Mouse (Mus musculus) embryonic facial prominence, embryonic 12.5 days (tissue): ENCODE data around the gene Enox1. TPM values are rescaled to one million over a fixed set of nuclear protein-coding genes. Genes with fewer than 3 reads are reported as not detected.

Experiments used
- ATAC-seq: fragments of 200-750 bp; cut with Nextera tagmentation; 2 replicates; pipeline ENCODE4 v1.8.0; 2017; ENCODE audit not compliant: insufficient number of reproducible peaks, insufficient read depth, low FRiP score, low TSS enrichment
- H3K27ac ChIP-seq: fragments of 300-500 bp; sonication (generic); 2 replicates; pipeline ENCODE4 v1.5.1; 2016; ENCODE audit warnings: mild to moderate bottlenecking
- H3K27me3 ChIP-seq: fragments of 300-500 bp; sonication (generic); 2 replicates; pipeline ENCODE4 v1.6.1; 2016; ENCODE audit warnings: mild to moderate bottlenecking, moderate library complexity
- H3K36me3 ChIP-seq: fragments of 300-500 bp; sonication (generic); 2 replicates; pipeline ENCODE4 v1.6.1; 2016; ENCODE audit warnings: mild to moderate bottlenecking
- H3K4me1 ChIP-seq: fragments of 300-500 bp; sonication (generic); 2 replicates; pipeline ENCODE4 v1.6.1; 2016
- H3K4me2 ChIP-seq: fragments of 300-500 bp; sonication (generic); replicated peaks from 2 replicates; pipeline ENCODE4 v1.6.1; 2016; ENCODE audit warnings: mild to moderate bottlenecking, moderate library complexity
- H3K4me3 ChIP-seq: fragments of 300-500 bp; sonication (generic); 2 replicates; pipeline ENCODE4 v1.5.1; 2016; ENCODE audit warnings: mild to moderate bottlenecking
- H3K9ac ChIP-seq: fragments of 300-500 bp; sonication (generic); 2 replicates; pipeline ENCODE4 v1.6.1; 2016; ENCODE audit warnings: mild to moderate bottlenecking, moderate library complexity
- H3K9me3 ChIP-seq: fragments of 300-500 bp; sonication (generic); 2 replicates; pipeline ENCODE4 v1.6.1; 2016; ENCODE audit warnings: mild to moderate bottlenecking, moderate library complexity
- WGBS: fragments of 180-500 bp; shearing (Covaris S2); methylation state at CpG from one replicate; pipeline ENCODE4 v1.1.7; 2016; 5-methylcytosine and 5-hydroxymethylcytosine counted together
- polyA plus RNA-seq: library from polyadenylated mRNA; unstranded; fragments of >200 nt; fragmentation: Nextera tagmentation; extraction: Ambion mirVana; gene quantifications from 2 replicates; pipeline ENCODE4 v1.2.1, GENCODE M21; 2016

Enox1 gene
- polyA plus RNA-seq, 1 experiment from 2014 or later: 20.0 TPM

DNA sequence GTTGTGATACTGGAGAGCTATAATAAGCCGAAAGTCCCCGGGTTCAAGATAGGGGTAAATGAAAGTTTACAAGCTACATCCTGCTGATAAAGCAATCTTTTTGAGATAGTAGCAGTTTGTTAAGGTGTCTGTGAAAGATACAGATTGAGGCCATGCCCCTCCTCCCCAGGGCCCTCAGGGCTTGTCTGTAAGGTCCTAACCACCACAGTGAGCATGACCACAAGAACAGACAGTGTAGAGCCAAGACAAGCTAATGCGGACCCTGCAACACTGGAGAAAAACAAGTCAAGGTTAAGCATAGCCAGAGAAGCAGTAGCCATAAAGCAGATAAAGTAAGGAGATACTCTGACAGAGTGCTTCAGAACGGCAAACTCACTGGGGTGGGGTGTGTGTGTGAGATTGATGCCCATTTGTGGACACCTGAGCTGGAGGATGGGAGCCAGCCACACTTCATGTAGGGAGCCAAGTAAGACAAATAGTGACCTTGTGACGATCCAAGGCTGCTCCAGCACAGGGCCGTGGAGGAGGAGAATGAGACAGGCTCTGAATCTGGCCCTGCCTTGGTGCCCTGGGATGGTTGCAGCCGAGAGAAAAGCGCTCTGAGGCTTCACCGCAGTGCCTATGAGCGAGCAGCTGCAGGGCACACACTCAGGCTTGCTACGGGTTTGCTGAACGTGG, 348.0 kb downstream of the Enox1 start:
- Histone ChIP-seq H3K9ac (no peak overlapping the region), H3K36me3 (no peaks in the 10 kb centered on the region), H3K4me3 (no peak overlapping the region), H3K9me3 (no peaks in the 10 kb centered on the region), H3K4me2 (no peak overlapping the region), H3K4me1 (0 out of 2 replicates have a peak, but pooled peaks cover 3% of the 10 kb centered on the region), H3K27ac (no peak overlapping the region), H3K27me3 (no peaks in the 10 kb centered on the region)
- 76% methylated on average over 12 of the region's 12 CpGs for WGBS
- no peak for ATAC-seq

DNA sequence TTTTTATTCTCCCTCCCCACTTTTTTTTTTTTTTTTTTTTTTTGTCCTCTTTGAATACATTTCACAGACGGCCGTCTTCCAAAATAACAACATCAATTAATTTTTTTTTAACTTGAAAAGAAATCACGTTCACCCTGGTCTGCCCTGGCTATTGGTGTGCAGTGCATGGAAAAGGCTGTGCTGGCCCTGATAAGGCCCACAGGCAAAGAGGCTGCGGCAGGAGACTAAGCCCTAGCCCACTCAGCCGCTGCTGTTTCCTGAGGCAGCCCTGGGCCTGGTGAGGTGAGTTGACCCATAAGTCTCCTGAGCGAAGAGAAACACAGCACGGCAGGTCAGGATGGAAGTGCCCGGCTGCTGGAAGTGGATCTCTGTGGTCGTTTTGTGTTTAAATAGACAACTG, 349.8 kb downstream of the Enox1 start:
- ATAC-seq: no peak
- 65% methylated on average over 9 of the region's 9 CpGs for WGBS
- no peak overlapping the region for H3K27ac ChIP-seq
- H3K9ac ChIP-seq: no peak overlapping the region
- no peaks in the 10 kb centered on the region; the same call in 1 of the 2 replicates for H3K4me1 ChIP-seq
- H3K4me3 ChIP-seq: no peak overlapping the region
- no peaks in the 10 kb centered on the region for H3K27me3 ChIP-seq
- H3K9me3 ChIP-seq: no peaks in the 10 kb centered on the region
- H3K4me2 ChIP-seq: no peak overlapping the region
- H3K36me3 ChIP-seq: no peaks in the 10 kb centered on the region

DNA sequence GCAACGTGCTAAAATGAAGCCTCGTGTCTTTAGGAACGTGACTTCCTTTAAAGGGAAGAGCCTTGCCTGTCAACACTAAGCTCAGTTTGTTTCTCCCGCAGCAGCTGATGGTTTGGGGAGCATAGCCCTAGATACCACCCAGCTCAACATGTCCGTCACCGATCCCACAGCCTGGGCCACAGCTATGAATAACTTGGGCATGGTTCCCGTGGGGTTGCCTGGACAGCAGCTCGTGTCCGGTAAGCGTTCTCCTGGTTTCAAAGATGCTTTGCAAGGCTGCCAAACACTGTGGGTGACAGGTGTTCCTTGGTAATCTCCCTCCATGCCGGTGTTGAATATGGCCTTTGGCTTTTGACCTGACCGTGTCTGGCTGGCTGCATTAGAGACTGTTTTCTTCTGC, 351.5 kb downstream of the Enox1 start:
- H3K4me1 ChIP-seq: no peaks in the 10 kb centered on the region; the same call in 1 of the 2 replicates
- no peak overlapping the region for H3K4me2 ChIP-seq
- H3K27me3 ChIP-seq: no peaks in the 10 kb centered on the region
- H3K9me3 ChIP-seq: no peaks in the 10 kb centered on the region
- no peak overlapping the region for H3K9ac ChIP-seq
- no peak for ATAC-seq
- H3K27ac ChIP-seq: no peak overlapping the region
- H3K36me3 ChIP-seq: no peaks in the 10 kb centered on the region
- 77% methylated on average over 12 of the region's 12 CpGs for WGBS
- H3K4me3 ChIP-seq: no peak overlapping the region

DNA sequence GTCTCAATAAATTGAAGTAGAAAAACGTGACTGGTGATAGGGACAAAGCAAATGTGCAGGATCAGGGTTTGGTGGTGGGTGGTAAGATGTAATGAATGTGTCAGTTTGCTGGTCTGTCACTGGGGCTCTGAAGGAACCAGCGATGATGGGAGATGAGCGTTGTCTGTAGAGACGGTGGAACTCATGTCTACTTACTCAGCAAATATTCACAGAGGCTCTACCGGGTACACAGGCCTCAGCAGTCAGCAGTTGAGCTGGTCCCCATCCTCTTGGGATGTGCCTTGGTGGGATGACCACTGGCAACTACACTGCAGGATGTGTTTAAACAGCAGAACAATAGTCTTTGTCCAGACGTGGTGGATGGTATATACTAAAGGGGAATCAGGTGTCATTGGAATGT, 352.5 kb downstream of the Enox1 start:
- no peak for ATAC-seq
- 77% methylated on average over 6 of the region's 6 CpGs for WGBS

GRCm38 (mm10) chr14:77509924-77510323, 353.4 kb downstream of the Enox1 start:
- Histone ChIP-seq H3K27ac (no peak overlapping the region), H3K27me3 (no peaks in the 10 kb centered on the region), H3K9me3 (no peaks in the 10 kb centered on the region)

More for the DNA sequence above, 352.5 kb downstream of the Enox1 start:
- no peaks in the 10 kb centered on the region for H3K27me3 ChIP-seq
- no peaks in the 10 kb centered on the region; the same call in 1 of the 2 replicates for H3K4me1 ChIP-seq
- no peaks in the 10 kb centered on the region for H3K9me3 ChIP-seq
- no peak overlapping the region for H3K4me2 ChIP-seq
- no peaks in the 10 kb centered on the region for H3K36me3 ChIP-seq
- H3K4me3 ChIP-seq: no peak overlapping the region
- H3K9ac ChIP-seq: no peak overlapping the region
- H3K27ac ChIP-seq: no peak overlapping the region

GRCm38 (mm10) chr14:77511137-77511870, 354.7 kb downstream of the Enox1 start:
- H3K4me2 ChIP-seq: no peak overlapping the region
- H3K36me3 ChIP-seq: no peaks in the 10 kb centered on the region
- H3K27ac ChIP-seq: no peak overlapping the region
- 65% methylated on average over 7 of the region's 7 CpGs for WGBS
- no peak for ATAC-seq
- no peak overlapping the region for H3K9ac ChIP-seq
- no peaks in the 10 kb centered on the region for H3K27me3 ChIP-seq
- no peaks in the 10 kb centered on the region; the same call in 1 of the 2 replicates for H3K4me1 ChIP-seq
- no peak overlapping the region for H3K4me3 ChIP-seq
- no peaks in the 10 kb centered on the region for H3K9me3 ChIP-seq

More at GRCm38 (mm10) chr14:77509924-77510323, 353.4 kb downstream of the Enox1 start:
- H3K4me2 ChIP-seq: no peak overlapping the region
- H3K4me3 ChIP-seq: no peak overlapping the region
- WGBS: 74% methylated on average over 3 of the region's 3 CpGs
- no peaks in the 10 kb centered on the region; the same call in 1 of the 2 replicates for H3K4me1 ChIP-seq
- no peaks in the 10 kb centered on the region for H3K36me3 ChIP-seq
- H3K9ac ChIP-seq: no peak overlapping the region
- ATAC-seq: no peak

GRCm38 (mm10) chr14:77518017-77518416, 361.5 kb downstream of the Enox1 start:
- no peaks in the 10 kb centered on the region for H3K4me1 ChIP-seq
- no peak overlapping the region for H3K27ac ChIP-seq
- H3K27me3 ChIP-seq: no peaks in the 10 kb centered on the region
- H3K9me3 ChIP-seq: no peaks in the 10 kb centered on the region
- no peak overlapping the region for H3K4me3 ChIP-seq
- no peaks in the 10 kb centered on the region for H3K36me3 ChIP-seq
- no peak overlapping the region for H3K4me2 ChIP-seq
- 68% methylated on average over 4 of the region's 4 CpGs for WGBS
- no peak for ATAC-seq
- no peak overlapping the region for H3K9ac ChIP-seq

DNA sequence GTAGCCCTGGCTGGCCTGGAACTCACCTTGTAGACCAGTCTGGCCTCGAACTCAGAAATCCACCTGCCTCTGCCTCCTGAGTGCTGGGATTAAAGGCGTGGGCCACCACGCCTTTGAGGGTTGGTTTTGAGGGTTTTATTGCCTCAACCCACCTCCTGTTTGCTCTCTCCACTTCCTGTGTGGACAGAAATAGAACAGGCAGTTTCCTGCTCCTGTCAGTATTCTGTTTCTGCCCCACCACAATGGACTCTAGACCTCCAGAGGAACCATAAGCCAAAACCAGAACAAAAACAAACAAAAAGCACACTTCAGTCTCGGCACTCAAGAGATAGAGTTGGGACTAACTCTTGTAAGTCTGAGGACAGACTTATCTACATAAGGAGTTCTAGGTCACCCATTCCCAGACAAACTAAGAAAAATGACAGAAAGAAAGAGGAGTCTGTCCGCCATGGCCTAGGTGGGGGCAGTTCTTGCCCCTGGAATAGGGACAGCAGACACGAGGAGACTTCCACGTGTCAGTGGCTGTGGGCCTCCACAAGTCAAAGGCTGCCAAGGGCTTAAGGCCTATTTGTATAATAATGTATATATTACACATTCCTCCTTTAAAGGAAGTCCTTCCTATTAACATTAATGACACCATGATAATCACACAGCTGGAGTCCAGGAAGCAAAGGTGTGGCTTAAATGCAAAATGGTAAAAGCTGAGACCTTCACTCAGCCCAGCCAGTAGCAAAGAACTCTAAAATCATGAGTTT, 362.6 kb downstream of the Enox1 start:
- H3K4me2 ChIP-seq: no peak overlapping the region
- no peaks in the 10 kb centered on the region for H3K27me3 ChIP-seq
- H3K9ac ChIP-seq: no peak overlapping the region
- H3K36me3 ChIP-seq: no peaks in the 10 kb centered on the region
- H3K4me1 ChIP-seq: no peaks in the 10 kb centered on the region
- H3K27ac ChIP-seq: no peak overlapping the region
- H3K9me3 ChIP-seq: no peaks in the 10 kb centered on the region
- 76% methylated on average over 7 of the region's 7 CpGs for WGBS
- no peak overlapping the region for H3K4me3 ChIP-seq
- no peak for ATAC-seq

GRCm38 (mm10) chr14:77519701-77520100, 363.1 kb downstream of the Enox1 start:
- no peak overlapping the region for H3K4me3 ChIP-seq
- H3K27ac ChIP-seq: no peak overlapping the region
- H3K36me3 ChIP-seq: no peaks in the 10 kb centered on the region
- H3K9ac ChIP-seq: no peak overlapping the region
- no peaks in the 10 kb centered on the region for H3K4me1 ChIP-seq
- H3K9me3 ChIP-seq: no peaks in the 10 kb centered on the region
- no peak overlapping the region for H3K4me2 ChIP-seq
- 98% methylated on average over 1 of the region's 1 CpGs for WGBS
- ATAC-seq: no peak
- H3K27me3 ChIP-seq: no peaks in the 10 kb centered on the region

DNA sequence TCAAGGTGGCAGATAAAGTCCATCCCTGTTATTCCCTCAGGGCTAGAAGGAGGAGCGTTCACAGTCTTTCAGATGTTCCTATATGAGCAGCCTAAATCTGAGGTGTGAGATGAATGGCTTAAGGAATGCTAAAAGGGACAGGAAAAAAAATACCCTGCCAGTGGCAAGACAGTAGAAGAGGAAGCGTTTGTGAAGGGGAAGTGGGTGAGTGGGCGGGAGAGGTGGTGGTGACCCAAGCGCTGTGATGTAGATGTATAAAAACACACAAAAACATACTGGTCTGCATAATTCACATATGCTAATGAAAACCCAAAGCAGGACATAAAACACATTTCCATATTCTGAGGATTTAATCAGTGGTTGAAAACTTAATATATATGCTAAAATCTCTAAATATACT, 367.7 kb downstream of the Enox1 start:
- Histone ChIP-seq H3K27me3 (no peaks in the 10 kb centered on the region), H3K4me1 (no peaks in the 10 kb centered on the region), H3K4me2 (no peak overlapping the region), H3K9ac (no peak overlapping the region), H3K4me3 (no peak overlapping the region), H3K9me3 (no peaks in the 10 kb centered on the region), H3K27ac (no peak overlapping the region), H3K36me3 (no peaks in the 10 kb centered on the region)
- WGBS: 86% methylated on average over 4 of the region's 4 CpGs
- no peak for ATAC-seq

- no peak overlapping the region for H3K27ac ChIP-seq
- no peaks in the 10 kb centered on the region for H3K36me3 ChIP-seq
- H3K4me3 ChIP-seq: no peak overlapping the region
- H3K4me2 ChIP-seq: no peak overlapping the region
- H3K9me3 ChIP-seq: no peaks in the 10 kb centered on the region
- no peaks in the 10 kb centered on the region for H3K4me1 ChIP-seq
- 79% methylated on average over 1 of the region's 1 CpGs for WGBS
- ATAC-seq: no peak
- H3K27me3 ChIP-seq: no peaks in the 10 kb centered on the region
- no peak overlapping the region for H3K9ac ChIP-seq
Measured at GRCm38 (mm10) chr14:77526262-77526661, 369.7 kb downstream of the Enox1 start.
